Mouse (Mus musculus): ENCODE measurements around the gene Zfp385c.
A peak's percentile ranks its signal among the peaks of the same experiment; 100 is the strongest.

DNA sequence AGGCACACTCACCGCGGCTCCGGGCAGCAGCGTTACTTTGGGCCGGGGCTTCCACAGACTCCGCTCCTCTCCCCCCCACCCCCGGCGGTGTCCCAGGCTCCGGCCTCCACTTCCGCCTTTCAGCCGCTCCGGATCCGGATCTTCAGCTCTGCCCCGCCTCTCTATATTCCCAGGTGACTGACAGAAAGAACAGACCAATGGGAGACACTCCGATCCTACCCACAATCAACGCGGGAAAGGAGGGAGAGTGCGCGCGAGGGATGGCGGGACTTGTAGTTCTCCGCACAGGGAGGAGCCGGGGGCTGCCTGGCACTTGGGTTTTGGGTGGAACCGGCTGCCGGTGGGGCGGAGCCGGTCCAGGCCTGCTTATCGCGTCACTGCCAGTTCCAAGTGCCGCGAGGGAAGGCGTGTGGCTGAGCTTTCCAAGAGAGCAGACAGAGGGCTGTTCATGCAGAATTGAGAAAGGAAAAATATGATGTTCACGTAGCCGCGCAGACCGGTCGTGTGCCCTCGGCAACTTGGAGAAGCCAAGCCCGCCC is 45.9 kb upstream of the Zfp385c start, which contains the start of gene Rab5c:
- TF ChIP-seq CTCF (IDR thresholded peaks at IDR 0.05; ENCODE audit: low read depth) = peak; percentile 39; the same call in 1 of the 2 replicates
- TF ChIP-seq EP300 (optimal IDR thresholded peaks at IDR 0.05) = no peak
